Mouse (Mus musculus) kidney, adult 2 months (tissue): ENCODE data around the gene Cdc42ep4.

Experiments
- CTCF ChIP-seq: fragments of 200-500 bp; conservative IDR thresholded peaks from 2 replicates; pipeline ENCODE4 v1.5.1; 2011; ENCODE audit warnings: low read depth, mild to moderate bottlenecking, control low read depth, low read length, moderate library complexity, mixed read lengths; ENCODE audit not compliant: insufficient read depth, insufficient read length
- POLR2A ChIP-seq: fragments of 200-500 bp; IDR thresholded peaks from one replicate; pipeline ENCODE4 v1.6.1; 2011; ENCODE audit warnings: low read depth, low read length, control low read depth

- TF ChIP-seq CTCF (no peak), POLR2A (no peak)
These were observed 43.0 kb downstream of the Cdc42ep4 start for GRCm38 (mm10) chr11:113708629-113709213.
